Mouse (Mus musculus): Measurements from ENCODE around the gene Tm2d1. TPM values are rescaled to one million over a fixed set of nuclear protein-coding genes. Genes with fewer than 3 reads are reported as not detected.
"Not testable (repeated sequence)": the region's sequence is repeated elsewhere in the genome, so short reads cannot be mapped to it uniquely, and the experiment has no call there.

Gene Tm2d1
- 106 and 115 TPM in 2 replicates for polyA plus RNA-seq (2014; fragmentation: Nextera tagmentation; extraction: Ambion mirVana)

DNA sequence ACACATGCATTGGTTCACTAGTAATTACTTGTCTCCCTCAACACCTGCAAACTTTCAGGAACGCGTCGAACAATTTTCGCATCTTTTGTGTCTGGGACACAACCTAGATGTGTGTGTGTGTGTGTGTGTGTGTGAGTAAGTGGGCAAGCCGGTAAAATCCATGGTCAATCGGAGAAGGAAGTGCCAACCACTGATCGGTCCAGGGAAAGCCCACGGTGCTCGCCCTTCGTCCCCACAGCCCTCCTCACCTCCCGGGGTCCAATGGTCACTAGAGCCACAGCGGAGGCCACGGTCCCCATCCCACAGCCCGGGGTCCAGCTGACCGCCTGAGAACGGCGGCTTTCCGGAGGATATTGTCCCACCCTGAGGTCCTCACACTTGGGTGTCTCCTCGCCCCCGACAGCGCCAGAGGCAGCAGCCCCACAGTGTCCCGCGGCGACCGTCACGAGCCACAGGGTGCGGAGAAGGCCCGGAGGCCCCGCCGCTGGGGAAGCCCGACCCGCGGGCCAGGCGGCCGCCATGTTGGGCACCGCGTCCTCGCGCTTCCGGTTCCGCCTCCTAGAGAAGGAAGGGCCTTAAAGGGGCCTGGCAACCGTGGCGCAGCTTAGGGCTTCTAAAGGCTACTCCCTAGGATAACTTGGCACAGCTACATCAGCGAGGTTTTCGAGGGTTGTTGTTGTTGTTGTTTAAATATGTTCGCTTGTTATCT is at the start of gene Tm2d1:
Tm2d1 (minus strand) TSS at position 591 of the 709 bp plus-strand sequence.
- peak within 1 kb of the TSS; percentile 94 for H3K9ac ChIP-seq (ENCODE audit: low read length)
- H3K27ac ChIP-seq (replicated peaks in 1 of 2; ENCODE audit: control insufficient read depth in 1 of 2, insufficient read depth in 1 of 2, low read depth in 2 of 2, low read length in 2 of 2), result peak within 1 kb of the TSS; percentile 75
- H3K36me3 ChIP-seq (ENCODE audit: control insufficient read depth, insufficient read depth, low read length), result peaks cover 14% of the 10 kb centered on the region
- under 1% methylated on average over 46 of the region's 46 CpGs for WGBS
- H3K9me3 ChIP-seq (ENCODE audit: control insufficient read depth, low read length), result no peaks in the 10 kb centered on the region
- peaks cover 0 to 7% of the 10 kb centered on the region in 2 experiments; a peak in 1 of 4 replicates for H3K4me1 ChIP-seq (ENCODE audit: control insufficient read depth in 2 of 2, insufficient read depth in 2 of 2, low read length in 2 of 2)
- ATAC-seq (ENCODE audit: insufficient number of reproducible peaks, insufficient read depth, low FRiP score, low read depth), result peak; percentile 83
- H3K27me3 ChIP-seq (ENCODE audit: control insufficient read depth, insufficient read depth, low read length), result no peaks in the 10 kb centered on the region
- peak within 1 kb of the TSS; percentile 72 for H3K4me2 ChIP-seq (ENCODE audit: low read length)
- H3K4me3 ChIP-seq (ENCODE audit: control insufficient read depth in 1 of 2, insufficient read depth in 1 of 2, low read depth in 1 of 2, low read length in 2 of 2), result peak within 1 kb of the TSS; percentile 84 to 100

DNA sequence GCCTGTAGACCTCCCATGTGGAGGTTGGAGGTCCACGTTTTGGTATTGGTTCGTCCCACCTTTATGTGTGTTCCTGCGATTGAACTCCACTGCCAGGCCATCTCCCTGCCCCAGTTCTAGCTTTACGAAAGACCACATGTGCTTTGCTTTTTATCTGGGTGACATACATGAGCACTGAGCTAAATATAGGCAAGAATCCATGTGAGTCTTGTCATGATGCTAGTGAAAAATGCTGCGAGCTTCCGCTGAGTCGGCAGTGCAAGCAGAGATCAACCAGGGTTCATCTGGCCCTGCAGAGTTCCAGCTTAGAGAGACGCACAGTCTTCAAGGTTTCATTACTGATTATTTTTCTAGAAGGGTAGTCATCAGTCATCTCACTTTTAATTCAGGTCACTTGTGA is 45.3 kb upstream of the Tm2d1 start:
- ATAC-seq (ENCODE audit: insufficient number of reproducible peaks, insufficient read depth, low FRiP score, low read depth), result peak; percentile 68; the same call in 1 of the 2 replicates
- Histone ChIP-seq H3K9me3 (ENCODE audit: control insufficient read depth, low read length) (no peaks in the 10 kb centered on the region), H3K36me3 (ENCODE audit: control insufficient read depth, insufficient read depth, low read length) (peaks cover 14% of the 10 kb centered on the region), H3K4me3 (ENCODE audit: control insufficient read depth in 1 of 2, insufficient read depth in 1 of 2, low read depth in 1 of 2, low read length in 2 of 2) (no peak overlapping the region), H3K27ac (replicated peaks in 1 of 2; ENCODE audit: control insufficient read depth in 1 of 2, insufficient read depth in 1 of 2, low read depth in 2 of 2, low read length in 2 of 2) (peak overlapping the region; percentile 46 to 75), H3K27me3 (ENCODE audit: control insufficient read depth, insufficient read depth, low read length) (no peaks in the 10 kb centered on the region), H3K4me1 (ENCODE audit: control insufficient read depth in 2 of 2, insufficient read depth in 2 of 2, low read length in 2 of 2) (peaks cover 2 to 13% of the 10 kb centered on the region in 2 experiments; a peak in 3 of 4 replicates), H3K9ac (ENCODE audit: low read length) (no peak overlapping the region), H3K4me2 (ENCODE audit: low read length) (peak overlapping the region; percentile 14)
- 37% methylated on average over 8 of the region's 8 CpGs for WGBS

DNA sequence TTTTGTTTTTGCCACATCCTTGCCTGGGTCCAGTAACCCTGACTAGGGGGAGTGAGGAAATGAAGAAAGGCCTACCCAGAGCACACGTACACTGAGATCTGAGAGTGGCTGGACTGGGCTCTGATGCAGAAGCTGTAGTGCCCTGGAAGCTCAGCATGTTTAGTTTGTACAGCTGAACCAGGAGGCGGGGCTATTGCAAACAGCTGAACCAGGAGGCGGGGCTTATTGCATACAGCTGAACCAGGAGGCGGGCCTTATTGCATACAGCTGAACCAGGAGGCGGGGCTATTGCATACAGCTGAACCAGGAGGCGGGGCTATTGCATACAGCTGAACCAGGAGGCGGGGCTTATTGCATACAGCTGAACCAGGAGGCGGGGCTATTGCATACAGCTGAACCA is 32.0 kb upstream of the Tm2d1 start:
- ATAC-seq (ENCODE audit: insufficient number of reproducible peaks, insufficient read depth, low FRiP score, low read depth); H3K27me3 ChIP-seq (ENCODE audit: control insufficient read depth, insufficient read depth, low read length): not testable (repeated sequence)
- 96% methylated on average over 8 of the region's 8 CpGs for WGBS

DNA sequence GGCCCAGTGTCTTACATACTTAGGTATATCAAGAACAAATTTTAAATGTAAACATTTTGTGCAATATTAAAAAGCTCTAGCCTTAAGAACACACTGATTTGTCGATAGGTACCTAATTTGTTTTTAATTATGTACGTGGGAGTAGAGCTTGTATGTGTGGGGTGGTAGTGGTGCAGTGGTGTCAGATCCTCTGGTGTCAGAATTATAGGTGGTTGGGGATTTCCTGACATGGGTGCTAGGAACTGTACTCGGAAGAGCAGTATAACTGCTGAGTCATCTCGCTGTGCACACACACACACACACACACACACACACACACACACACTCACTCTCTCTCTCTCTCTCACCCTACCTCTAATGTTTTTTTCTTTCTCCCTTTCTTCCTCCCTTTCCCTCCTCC is 25.3 kb upstream of the Tm2d1 start:
- peaks cover 0 to 2% of the 10 kb centered on the region in 2 experiments; a peak in 1 of 4 replicates for H3K4me1 ChIP-seq (ENCODE audit: control insufficient read depth in 2 of 2, insufficient read depth in 2 of 2, low read length in 2 of 2)
- 84% methylated on average over 4 of the region's 4 CpGs for WGBS

More for the DNA sequence above, 32.0 kb upstream of the Tm2d1 start:
- not testable (repeated sequence) for H3K4me1 ChIP-seq (ENCODE audit: control insufficient read depth in 2 of 2, insufficient read depth in 2 of 2, low read length in 2 of 2); H3K9me3 ChIP-seq (ENCODE audit: control insufficient read depth, low read length); H3K9ac ChIP-seq (ENCODE audit: low read length); H3K27ac ChIP-seq (replicated peaks in 1 of 2; ENCODE audit: control insufficient read depth in 1 of 2, insufficient read depth in 1 of 2, low read depth in 2 of 2, low read length in 2 of 2); H3K4me2 ChIP-seq (ENCODE audit: low read length); H3K4me3 ChIP-seq (ENCODE audit: control insufficient read depth in 1 of 2, insufficient read depth in 1 of 2, low read depth in 1 of 2, low read length in 2 of 2)
- peaks cover 16% of the 10 kb centered on the region for H3K36me3 ChIP-seq (ENCODE audit: control insufficient read depth, insufficient read depth, low read length)

DNA sequence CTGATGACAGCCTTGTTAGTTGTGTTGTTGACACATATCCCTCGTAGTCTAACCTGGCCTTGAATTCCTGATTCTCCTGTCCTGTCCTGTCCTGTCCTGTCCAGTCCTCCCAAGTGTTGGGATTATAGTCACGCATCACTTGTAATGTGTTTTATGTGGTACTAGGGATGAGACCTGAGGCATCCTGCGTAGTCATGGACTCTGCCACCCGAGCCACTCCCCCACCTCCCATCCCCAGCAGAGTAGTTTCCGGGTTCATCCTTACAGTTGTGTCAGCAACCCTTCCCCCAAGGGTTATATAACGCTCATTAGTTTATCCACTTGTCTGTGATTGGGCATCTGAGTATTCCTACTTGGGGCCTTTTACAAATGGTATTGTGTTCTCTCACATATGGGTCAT is 21.3 kb upstream of the Tm2d1 start:
- Histone ChIP-seq H3K36me3 (ENCODE audit: control insufficient read depth, insufficient read depth, low read length) (peaks cover 4% of the 10 kb centered on the region; the same call in 1 of the 2 replicates), H3K4me3 (ENCODE audit: control insufficient read depth in 1 of 2, insufficient read depth in 1 of 2, low read depth in 1 of 2, low read length in 2 of 2) (no peak overlapping the region), H3K4me2 (ENCODE audit: low read length) (no peak overlapping the region), H3K27ac (replicated peaks in 1 of 2; ENCODE audit: control insufficient read depth in 1 of 2, insufficient read depth in 1 of 2, low read depth in 2 of 2, low read length in 2 of 2) (no peak overlapping the region), H3K27me3 (ENCODE audit: control insufficient read depth, insufficient read depth, low read length) (no peaks in the 10 kb centered on the region), H3K4me1 (ENCODE audit: control insufficient read depth in 2 of 2, insufficient read depth in 2 of 2, low read length in 2 of 2) (peaks cover 2 to 17% of the 10 kb centered on the region in 2 experiments; a peak in 3 of 4 replicates), H3K9me3 (ENCODE audit: control insufficient read depth, low read length) (no peaks in the 10 kb centered on the region), H3K9ac (ENCODE audit: low read length) (no peak overlapping the region)
- 74% methylated on average over 6 of the region's 6 CpGs for WGBS
- ATAC-seq (ENCODE audit: insufficient number of reproducible peaks, insufficient read depth, low FRiP score, low read depth), result no peak

More for the DNA sequence above, 25.3 kb upstream of the Tm2d1 start:
- peaks cover 22% of the 10 kb centered on the region for H3K36me3 ChIP-seq (ENCODE audit: control insufficient read depth, insufficient read depth, low read length)
- H3K9me3 ChIP-seq (ENCODE audit: control insufficient read depth, low read length), result no peaks in the 10 kb centered on the region
- no peak for ATAC-seq (ENCODE audit: insufficient number of reproducible peaks, insufficient read depth, low FRiP score, low read depth)
- H3K4me3 ChIP-seq (ENCODE audit: control insufficient read depth in 1 of 2, insufficient read depth in 1 of 2, low read depth in 1 of 2, low read length in 2 of 2), result no peak overlapping the region
- no peak overlapping the region for H3K9ac ChIP-seq (ENCODE audit: low read length)
- no peak overlapping the region for H3K4me2 ChIP-seq (ENCODE audit: low read length)
- no peak overlapping the region for H3K27ac ChIP-seq (replicated peaks in 1 of 2; ENCODE audit: control insufficient read depth in 1 of 2, insufficient read depth in 1 of 2, low read depth in 2 of 2, low read length in 2 of 2)
- no peaks in the 10 kb centered on the region for H3K27me3 ChIP-seq (ENCODE audit: control insufficient read depth, insufficient read depth, low read length)

DNA sequence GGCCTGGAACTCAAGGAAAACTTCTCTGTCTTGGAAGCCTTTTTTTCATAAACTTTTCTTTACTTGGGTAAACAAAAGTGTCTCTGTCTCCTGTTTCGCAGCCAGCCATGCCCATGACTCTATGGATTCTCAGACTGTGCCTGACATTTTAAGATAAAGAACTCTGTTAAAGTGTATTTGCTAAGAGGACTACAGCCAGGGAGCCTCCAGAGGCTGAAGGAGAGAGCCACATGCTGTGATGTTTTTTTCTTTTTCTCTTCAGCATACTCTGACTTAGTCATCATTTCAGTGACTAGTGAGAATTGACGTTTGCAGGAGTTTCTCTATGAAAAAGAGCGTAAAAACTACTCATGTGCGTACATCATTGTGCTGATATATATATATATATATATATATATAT is 20.4 kb upstream of the Tm2d1 start:
- Histone ChIP-seq H3K4me1 (ENCODE audit: control insufficient read depth in 2 of 2, insufficient read depth in 2 of 2, low read length in 2 of 2) (peaks cover 2 to 17% of the 10 kb centered on the region in 2 experiments; a peak in 3 of 4 replicates), H3K4me2 (ENCODE audit: low read length) (no peak overlapping the region), H3K4me3 (ENCODE audit: control insufficient read depth in 1 of 2, insufficient read depth in 1 of 2, low read depth in 1 of 2, low read length in 2 of 2) (no peak overlapping the region), H3K27ac (replicated peaks in 1 of 2; ENCODE audit: control insufficient read depth in 1 of 2, insufficient read depth in 1 of 2, low read depth in 2 of 2, low read length in 2 of 2) (no peak overlapping the region), H3K36me3 (ENCODE audit: control insufficient read depth, insufficient read depth, low read length) (no peaks in the 10 kb centered on the region), H3K27me3 (ENCODE audit: control insufficient read depth, insufficient read depth, low read length) (no peaks in the 10 kb centered on the region), H3K9me3 (ENCODE audit: control insufficient read depth, low read length) (no peaks in the 10 kb centered on the region), H3K9ac (ENCODE audit: low read length) (no peak overlapping the region)
- 76% methylated on average over 4 of the region's 4 CpGs for WGBS
- ATAC-seq (ENCODE audit: insufficient number of reproducible peaks, insufficient read depth, low FRiP score, low read depth), result no peak

DNA sequence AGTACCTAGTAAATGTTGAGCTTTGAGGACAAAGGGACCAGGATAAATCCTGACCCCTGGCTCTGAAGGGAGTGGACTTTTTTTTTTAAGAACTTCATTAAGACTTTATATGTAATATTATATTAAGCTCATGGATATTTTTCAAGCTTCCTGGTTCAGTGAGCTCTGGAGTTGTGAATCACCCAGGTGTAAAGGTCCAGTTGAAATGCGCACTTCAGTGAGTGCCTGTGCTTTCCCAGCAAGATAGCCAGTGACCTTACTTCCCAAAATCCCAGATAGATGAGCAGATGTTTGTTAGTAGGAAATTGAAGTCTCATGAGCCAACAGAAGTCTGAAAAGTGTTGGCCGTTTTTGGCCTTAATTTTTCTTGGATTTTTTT is 18.5 kb upstream of the Tm2d1 start:
- H3K9me3 ChIP-seq (ENCODE audit: control insufficient read depth, low read length), result no peaks in the 10 kb centered on the region
- peak overlapping the region; percentile 60 to 64; a peak in 3 of 4 replicates for H3K27ac ChIP-seq (replicated peaks in 1 of 2; ENCODE audit: control insufficient read depth in 1 of 2, insufficient read depth in 1 of 2, low read depth in 2 of 2, low read length in 2 of 2)
- 55% methylated on average over 2 of the region's 2 CpGs for WGBS
- no peak overlapping the region for H3K9ac ChIP-seq (ENCODE audit: low read length)
- no peaks in the 10 kb centered on the region for H3K27me3 ChIP-seq (ENCODE audit: control insufficient read depth, insufficient read depth, low read length)
- no peak overlapping the region for H3K4me3 ChIP-seq (ENCODE audit: control insufficient read depth in 1 of 2, insufficient read depth in 1 of 2, low read depth in 1 of 2, low read length in 2 of 2)
- H3K4me2 ChIP-seq (ENCODE audit: low read length), result peak overlapping the region; percentile 17; the same call in 1 of the 2 replicates
- H3K4me1 ChIP-seq (ENCODE audit: control insufficient read depth in 2 of 2, insufficient read depth in 2 of 2, low read length in 2 of 2), result peaks cover 2 to 17% of the 10 kb centered on the region in 2 experiments; a peak in 3 of 4 replicates
- no peak for ATAC-seq (ENCODE audit: insufficient number of reproducible peaks, insufficient read depth, low FRiP score, low read depth)
- no peaks in the 10 kb centered on the region for H3K36me3 ChIP-seq (ENCODE audit: control insufficient read depth, insufficient read depth, low read length)

Data from heart, embryonic 14.5 days (tissue).